Mouse (Mus musculus): ENCODE data around the gene Mocs1. TPM values are rescaled to one million over a fixed set of nuclear protein-coding genes. Genes with fewer than 3 reads are reported as not detected.

Gene Mocs1
- polyA plus RNA-seq, 1 experiment from 2014 or later: 6.9 TPM

GRCm38 (mm10) chr17:49423067-49423325 lies 5.2 kb upstream of the Mocs1 start:
- no peak for ATAC-seq (ENCODE audit: insufficient number of reproducible peaks, insufficient read depth, low FRiP score, low read depth)
- Histone ChIP-seq H3K36me3 (ENCODE audit: control insufficient read depth, insufficient read depth, low read length) (no peaks in the 10 kb centered on the region), H3K4me2 (ENCODE audit: low read length) (no peak overlapping the region), H3K9ac (ENCODE audit: low read length) (no peak overlapping the region), H3K4me1 (ENCODE audit: control insufficient read depth in 2 of 2, insufficient read depth in 2 of 2, low read length in 2 of 2) (no peaks in the 10 kb centered on the region), H3K4me3 (ENCODE audit: control insufficient read depth in 1 of 2, insufficient read depth in 1 of 2, low read depth in 1 of 2, low read length in 2 of 2) (no peak overlapping the region), H3K27me3 (ENCODE audit: control insufficient read depth, insufficient read depth, low read length) (no peaks in the 10 kb centered on the region), H3K9me3 (ENCODE audit: control insufficient read depth, low read length) (no peaks in the 10 kb centered on the region), H3K27ac (replicated peaks in 1 of 2; ENCODE audit: control insufficient read depth in 1 of 2, insufficient read depth in 1 of 2, low read depth in 2 of 2, low read length in 2 of 2) (no peak overlapping the region)
- 88% methylated on average over 2 of the region's 2 CpGs for WGBS

DNA sequence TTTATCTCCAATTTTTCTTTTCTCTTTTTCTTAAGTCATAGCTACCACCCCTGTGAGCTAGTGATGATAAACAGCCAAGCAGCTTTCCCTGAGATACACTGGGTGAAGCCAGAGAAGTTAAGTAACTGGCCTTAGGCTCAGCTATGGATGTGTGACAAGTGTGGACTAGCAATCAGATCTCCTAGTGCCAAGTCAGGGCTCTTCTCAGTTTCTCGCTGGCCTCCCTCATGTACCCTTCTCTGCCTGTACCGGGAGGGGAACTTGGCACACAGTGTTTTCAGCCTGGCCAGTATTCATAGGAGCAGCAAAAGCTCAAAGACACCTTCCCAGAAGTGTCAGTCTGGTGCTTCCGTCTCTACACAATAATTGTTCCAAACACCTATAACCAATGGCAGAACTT lies 4.3 kb upstream of the Mocs1 start:
- no peaks in the 10 kb centered on the region for H3K9me3 ChIP-seq (ENCODE audit: control insufficient read depth, low read length)
- no peak overlapping the region for H3K9ac ChIP-seq (ENCODE audit: low read length)
- H3K4me2 ChIP-seq (ENCODE audit: low read length): no peak overlapping the region
- WGBS: 79% methylated on average over 3 of the region's 3 CpGs
- H3K36me3 ChIP-seq (ENCODE audit: control insufficient read depth, insufficient read depth, low read length): no peaks in the 10 kb centered on the region
- H3K4me3 ChIP-seq (ENCODE audit: control insufficient read depth in 1 of 2, insufficient read depth in 1 of 2, low read depth in 1 of 2, low read length in 2 of 2): no peak overlapping the region
- no peak for ATAC-seq (ENCODE audit: insufficient number of reproducible peaks, insufficient read depth, low FRiP score, low read depth)
- no peaks in the 10 kb centered on the region for H3K27me3 ChIP-seq (ENCODE audit: control insufficient read depth, insufficient read depth, low read length)
- peaks cover 3 to 4% of the 10 kb centered on the region in 2 experiments; a peak in 3 of 4 replicates for H3K4me1 ChIP-seq (ENCODE audit: control insufficient read depth in 2 of 2, insufficient read depth in 2 of 2, low read length in 2 of 2)
- no peak overlapping the region for H3K27ac ChIP-seq (replicated peaks in 1 of 2; ENCODE audit: control insufficient read depth in 1 of 2, insufficient read depth in 1 of 2, low read depth in 2 of 2, low read length in 2 of 2)

DNA sequence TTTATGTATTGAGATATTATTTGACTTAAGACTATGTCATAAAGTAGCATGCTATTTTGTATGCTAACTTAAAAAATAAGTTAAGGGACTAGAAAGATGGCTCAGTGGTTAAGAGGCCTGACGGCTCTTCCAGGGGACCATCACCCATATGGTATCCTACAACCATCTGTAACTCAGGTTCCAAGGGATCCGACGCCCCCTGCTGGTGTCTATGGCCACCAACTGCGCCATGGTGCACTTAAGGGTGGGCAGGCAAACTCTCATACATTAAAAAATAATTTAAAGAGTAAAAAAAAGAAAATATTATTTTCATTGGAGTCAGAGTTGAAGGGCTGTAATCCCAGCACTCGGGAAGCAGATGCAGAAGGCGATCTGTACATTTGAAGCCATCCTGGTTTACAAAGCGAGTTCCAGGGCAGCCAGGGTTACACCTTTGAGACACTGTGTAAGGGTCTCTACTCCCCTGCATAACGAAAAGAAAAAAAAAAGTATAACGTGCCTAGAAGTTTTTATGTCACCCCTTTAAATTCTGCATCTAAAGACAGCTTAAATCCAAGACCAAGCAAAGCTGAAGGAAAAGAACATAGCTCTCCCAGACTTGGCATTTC lies 427 bp upstream of the Mocs1 start:
- Histone ChIP-seq H3K4me2 (ENCODE audit: low read length) (peak overlapping the region; percentile 94), H3K36me3 (ENCODE audit: control insufficient read depth, insufficient read depth, low read length) (no peaks in the 10 kb centered on the region), H3K9ac (ENCODE audit: low read length) (no peak overlapping the region), H3K9me3 (ENCODE audit: control insufficient read depth, low read length) (no peaks in the 10 kb centered on the region), H3K4me1 (ENCODE audit: control insufficient read depth in 2 of 2, insufficient read depth in 2 of 2, low read length in 2 of 2) (peaks cover 10 to 20% of the 10 kb centered on the region in 2 experiments), H3K27me3 (ENCODE audit: control insufficient read depth, insufficient read depth, low read length) (no peaks in the 10 kb centered on the region), H3K4me3 (ENCODE audit: control insufficient read depth in 1 of 2, insufficient read depth in 1 of 2, low read depth in 1 of 2, low read length in 2 of 2) (peak overlapping the region in 1 of 2 experiments; percentile 71; a peak in 2 of 4 replicates), H3K27ac (replicated peaks in 1 of 2; ENCODE audit: control insufficient read depth in 1 of 2, insufficient read depth in 1 of 2, low read depth in 2 of 2, low read length in 2 of 2) (no peak overlapping the region)
- WGBS: 19% methylated on average over 9 of the region's 9 CpGs
- ATAC-seq (ENCODE audit: insufficient number of reproducible peaks, insufficient read depth, low FRiP score, low read depth): no peak

DNA sequence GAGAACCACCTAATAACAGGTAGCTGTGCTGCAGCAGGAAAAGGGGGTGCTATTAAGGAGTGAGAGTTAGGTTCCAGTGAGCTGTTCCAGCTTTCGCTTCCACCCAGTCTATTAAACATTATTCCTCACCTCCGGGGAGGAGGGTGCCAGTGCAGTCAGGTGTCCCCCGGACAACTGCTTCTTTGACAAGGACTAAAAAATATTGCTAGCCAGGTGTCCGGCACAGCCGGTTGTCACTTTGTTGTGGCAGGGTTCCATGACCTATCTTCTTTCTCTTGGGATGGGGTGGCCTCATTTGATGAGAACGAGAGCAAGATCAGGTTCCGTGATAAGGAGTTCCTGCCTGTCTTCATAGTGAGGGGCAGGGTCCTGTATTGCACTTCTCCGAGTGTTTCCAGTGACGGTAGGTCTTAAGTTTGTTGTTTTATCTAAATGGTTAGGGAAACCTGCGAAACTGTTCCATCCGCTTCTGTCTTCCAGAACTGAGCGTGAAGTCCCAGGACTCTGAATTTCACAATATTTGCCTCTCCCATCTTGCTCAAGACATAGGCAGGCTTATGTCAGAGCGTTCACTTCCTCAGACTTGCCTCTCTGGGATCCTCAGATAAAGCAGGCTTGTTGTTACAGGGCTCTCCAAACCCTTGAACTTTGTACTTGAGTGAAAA lies 721 bp downstream of the Mocs1 start:
- 42% methylated on average over 13 of the region's 13 CpGs for WGBS
- no peak for ATAC-seq (ENCODE audit: insufficient number of reproducible peaks, insufficient read depth, low FRiP score, low read depth)
- H3K4me2 ChIP-seq (ENCODE audit: low read length): peak overlapping the region; percentile 94

GRCm38 (mm10) chr17:49429471-49430129 lies 1.4 kb downstream of the Mocs1 start:
- no peaks in the 10 kb centered on the region for H3K9me3 ChIP-seq (ENCODE audit: control insufficient read depth, low read length)
- peaks cover 10 to 24% of the 10 kb centered on the region in 2 experiments for H3K4me1 ChIP-seq (ENCODE audit: control insufficient read depth in 2 of 2, insufficient read depth in 2 of 2, low read length in 2 of 2)
- peak overlapping the region; percentile 94 for H3K4me2 ChIP-seq (ENCODE audit: low read length)
- peaks cover 15% of the 10 kb centered on the region for H3K36me3 ChIP-seq (ENCODE audit: control insufficient read depth, insufficient read depth, low read length)
- ATAC-seq (ENCODE audit: insufficient number of reproducible peaks, insufficient read depth, low FRiP score, low read depth): no peak
- H3K27ac ChIP-seq (replicated peaks in 1 of 2; ENCODE audit: control insufficient read depth in 1 of 2, insufficient read depth in 1 of 2, low read depth in 2 of 2, low read length in 2 of 2): no peak overlapping the region
- H3K27me3 ChIP-seq (ENCODE audit: control insufficient read depth, insufficient read depth, low read length): no peaks in the 10 kb centered on the region
- H3K9ac ChIP-seq (ENCODE audit: low read length): no peak overlapping the region
- WGBS: 90% methylated on average over 6 of the region's 6 CpGs
- peak overlapping the region in 1 of 2 experiments; percentile 71; a peak in 2 of 4 replicates for H3K4me3 ChIP-seq (ENCODE audit: control insufficient read depth in 1 of 2, insufficient read depth in 1 of 2, low read depth in 1 of 2, low read length in 2 of 2)

More for the DNA sequence above, 721 bp downstream of the Mocs1 start:
- Histone ChIP-seq H3K27me3 (ENCODE audit: control insufficient read depth, insufficient read depth, low read length) (no peaks in the 10 kb centered on the region), H3K27ac (replicated peaks in 1 of 2; ENCODE audit: control insufficient read depth in 1 of 2, insufficient read depth in 1 of 2, low read depth in 2 of 2, low read length in 2 of 2) (peak overlapping the region; percentile 63 to 75), H3K4me1 (ENCODE audit: control insufficient read depth in 2 of 2, insufficient read depth in 2 of 2, low read length in 2 of 2) (peaks cover 10 to 24% of the 10 kb centered on the region in 2 experiments), H3K9me3 (ENCODE audit: control insufficient read depth, low read length) (no peaks in the 10 kb centered on the region), H3K36me3 (ENCODE audit: control insufficient read depth, insufficient read depth, low read length) (peaks cover 8% of the 10 kb centered on the region; the same call in 1 of the 2 replicates), H3K4me3 (ENCODE audit: control insufficient read depth in 1 of 2, insufficient read depth in 1 of 2, low read depth in 1 of 2, low read length in 2 of 2) (peak overlapping the region; percentile 71 to 92), H3K9ac (ENCODE audit: low read length) (peak overlapping the region; percentile 94)

- ATAC-seq (ENCODE audit: insufficient number of reproducible peaks, insufficient read depth, low FRiP score, low read depth): no peak
- H3K4me2 ChIP-seq (ENCODE audit: low read length): 0 out of 2 replicates have a peak overlapping the region, but pooled peaks have one; percentile 11
- H3K27ac ChIP-seq (replicated peaks in 1 of 2; ENCODE audit: control insufficient read depth in 1 of 2, insufficient read depth in 1 of 2, low read depth in 2 of 2, low read length in 2 of 2): no peak overlapping the region; a peak in 1 of 4 replicates
- H3K9me3 ChIP-seq (ENCODE audit: control insufficient read depth, low read length): no peaks in the 10 kb centered on the region
- H3K4me3 ChIP-seq (ENCODE audit: control insufficient read depth in 1 of 2, insufficient read depth in 1 of 2, low read depth in 1 of 2, low read length in 2 of 2): no peak overlapping the region
- WGBS: 55% methylated on average over 6 of the region's 6 CpGs
- no peaks in the 10 kb centered on the region for H3K27me3 ChIP-seq (ENCODE audit: control insufficient read depth, insufficient read depth, low read length)
- peaks cover 10 to 24% of the 10 kb centered on the region in 2 experiments for H3K4me1 ChIP-seq (ENCODE audit: control insufficient read depth in 2 of 2, insufficient read depth in 2 of 2, low read length in 2 of 2)
- H3K36me3 ChIP-seq (ENCODE audit: control insufficient read depth, insufficient read depth, low read length): peaks cover 20% of the 10 kb centered on the region
- H3K9ac ChIP-seq (ENCODE audit: low read length): no peak overlapping the region
Measured at GRCm38 (mm10) chr17:49430136-49430535, 2.0 kb downstream of the Mocs1 start.

DNA sequence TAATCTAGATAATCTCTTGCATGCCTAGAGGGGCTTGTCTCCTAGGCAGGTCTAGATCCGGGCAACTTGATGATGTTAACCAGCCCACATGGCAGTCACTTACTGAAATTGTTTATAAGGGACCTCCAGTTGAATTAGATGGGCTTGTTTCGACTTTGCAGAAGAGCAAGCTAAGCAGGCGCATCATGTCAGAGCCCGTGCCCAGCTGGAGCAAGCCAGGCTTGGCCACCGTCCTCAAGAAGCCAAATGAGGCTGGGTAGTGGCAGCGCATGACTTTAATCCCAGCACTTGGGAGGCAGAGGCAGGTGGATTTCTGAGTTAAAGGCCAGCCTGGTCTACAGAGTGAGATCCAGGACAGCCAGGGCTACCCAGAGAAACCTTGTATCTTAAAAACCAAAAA lies 3.0 kb downstream of the Mocs1 start:
- H3K4me1 ChIP-seq (ENCODE audit: control insufficient read depth in 2 of 2, insufficient read depth in 2 of 2, low read length in 2 of 2): peaks cover 10 to 24% of the 10 kb centered on the region in 2 experiments
- H3K4me3 ChIP-seq (ENCODE audit: control insufficient read depth in 1 of 2, insufficient read depth in 1 of 2, low read depth in 1 of 2, low read length in 2 of 2): no peak overlapping the region
- H3K36me3 ChIP-seq (ENCODE audit: control insufficient read depth, insufficient read depth, low read length): peaks cover 31% of the 10 kb centered on the region
- H3K4me2 ChIP-seq (ENCODE audit: low read length): no peak overlapping the region
- no peaks in the 10 kb centered on the region for H3K9me3 ChIP-seq (ENCODE audit: control insufficient read depth, low read length)
- no peak for ATAC-seq (ENCODE audit: insufficient number of reproducible peaks, insufficient read depth, low FRiP score, low read depth)
- H3K27me3 ChIP-seq (ENCODE audit: control insufficient read depth, insufficient read depth, low read length): no peaks in the 10 kb centered on the region
- H3K27ac ChIP-seq (replicated peaks in 1 of 2; ENCODE audit: control insufficient read depth in 1 of 2, insufficient read depth in 1 of 2, low read depth in 2 of 2, low read length in 2 of 2): no peak overlapping the region
- H3K9ac ChIP-seq (ENCODE audit: low read length): no peak overlapping the region
- 87% methylated on average over 6 of the region's 6 CpGs for WGBS
